Mouse (Mus musculus) kidney, adult 2 months (tissue): ENCODE data around the gene Mrpl10. TPM values are rescaled to one million over a fixed set of nuclear protein-coding genes. Genes with fewer than 3 reads are reported as not detected.

Experiments
- DNase-seq: peaks from one replicate; pipeline ENCODE4 v3.0.0; 2021
- H3K27ac ChIP-seq: fragments of 200-500 bp; 2 replicates; pipeline ENCODE4 v1.5.1; 2012; ENCODE audit warnings: low read depth, low read length, control low read depth, inconsistent platforms; ENCODE audit not compliant: insufficient read depth
- H3K27me3 ChIP-seq: fragments of 200-500 bp; replicated peaks from 2 replicates; pipeline ENCODE4 v1.6.1; 2012; ENCODE audit warnings: mild to moderate bottlenecking, moderate library complexity, low read length, inconsistent platforms; ENCODE audit not compliant: control insufficient read depth, insufficient read depth
- H3K36me3 ChIP-seq: fragments of 200-500 bp; 2 replicates; pipeline ENCODE4 v1.6.1; 2012; ENCODE audit warnings: mild to moderate bottlenecking, moderate library complexity, low read length, inconsistent platforms; ENCODE audit not compliant: control insufficient read depth, insufficient read depth
- H3K4me1 ChIP-seq: fragments of 200-500 bp; 2 replicates; pipeline ENCODE4 v1.6.1; 2011; ENCODE audit warnings: low read length; ENCODE audit not compliant: control insufficient read depth, insufficient read depth
- H3K4me3 ChIP-seq: fragments of 200-500 bp; 2 replicates; pipeline ENCODE4 v1.5.1; 2011; ENCODE audit warnings: mild to moderate bottlenecking, low read depth, low read length, control low read depth; ENCODE audit not compliant: insufficient read depth
- CTCF ChIP-seq: fragments of 200-500 bp; conservative IDR thresholded peaks from 2 replicates; pipeline ENCODE4 v1.5.1; 2011; ENCODE audit warnings: low read depth, mild to moderate bottlenecking, control low read depth, low read length, moderate library complexity, mixed read lengths; ENCODE audit not compliant: insufficient read depth, insufficient read length
- POLR2A ChIP-seq: fragments of 200-500 bp; IDR thresholded peaks from one replicate; pipeline ENCODE4 v1.6.1; 2011; ENCODE audit warnings: low read depth, low read length, control low read depth
- WGBS: fragments of 180-500 bp; shearing (Covaris S2); methylation state at CpG from one replicate; pipeline ENCODE4 v1.1.7; 2018; 5-methylcytosine and 5-hydroxymethylcytosine counted together
- polyA plus RNA-seq: library from polyadenylated mRNA; depleted of rRNA; stranded (reverse); fragments of >200 nt; gene quantifications from 2 replicates; pipeline ENCODE4 v1.2.3, GENCODE M21; 2012; rRNA removed

Gene Mrpl10
- polyA plus RNA-seq, 1 experiment, result 137 TPM

DNA sequence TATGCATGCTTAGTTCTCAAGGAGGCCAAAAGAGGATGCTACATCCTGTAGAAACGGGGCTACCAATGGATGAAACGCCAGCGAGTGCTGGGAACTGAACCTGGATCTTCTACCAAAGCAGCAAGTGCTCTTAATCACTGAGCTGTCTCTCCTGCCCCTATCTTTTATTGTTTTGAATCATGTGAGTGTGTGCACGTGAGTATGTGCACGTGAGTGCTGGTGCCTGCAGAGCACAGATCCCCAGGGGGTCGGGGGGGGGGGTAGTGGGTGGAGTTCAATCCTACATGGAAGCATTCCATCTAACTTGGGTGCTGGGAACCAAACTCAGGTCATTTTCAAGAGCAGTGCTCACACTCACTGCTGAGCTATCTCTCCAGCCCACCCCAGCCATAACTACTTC is 45.0 kb downstream of the Mrpl10 start:
- H3K27me3 ChIP-seq, result no peaks in the 10 kb centered on the region
- H3K4me1 ChIP-seq, result no peaks in the 10 kb centered on the region
- 74% methylated on average over 6 of the region's 6 CpGs for WGBS
- no peaks in the 10 kb centered on the region for H3K36me3 ChIP-seq
- DNase-seq, result no peak
- TF ChIP-seq CTCF (no peak), POLR2A (no peak)
- H3K4me3 ChIP-seq, result no peak overlapping the region
- H3K27ac ChIP-seq, result no peak overlapping the region

DNA sequence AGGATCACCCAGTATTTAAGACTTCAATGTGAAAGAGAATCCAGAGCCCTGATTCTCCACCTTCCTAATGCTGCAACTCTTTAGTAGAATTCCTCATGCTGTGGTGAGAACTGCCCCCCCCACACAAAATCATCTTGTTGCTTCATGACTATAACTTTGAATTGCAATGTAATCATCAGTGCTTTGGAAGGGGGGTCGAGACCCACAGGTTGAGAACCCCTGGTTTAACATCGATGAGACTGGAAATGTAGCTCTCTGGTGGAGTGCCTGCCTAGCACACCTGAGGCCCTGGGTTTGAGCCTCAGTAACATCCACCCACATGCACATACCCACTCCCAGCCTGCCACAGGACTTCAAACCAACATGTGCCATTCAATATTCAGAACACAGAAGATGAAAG is 53.2 kb downstream of the Mrpl10 start:
- WGBS, result 55% methylated on average over 2 of the region's 2 CpGs
- H3K27ac ChIP-seq, result no peak overlapping the region
- no peak overlapping the region for H3K4me3 ChIP-seq
- no peak for DNase-seq
- no peaks in the 10 kb centered on the region for H3K4me1 ChIP-seq
- H3K36me3 ChIP-seq, result no peaks in the 10 kb centered on the region
- TF ChIP-seq POLR2A, result no peak
- TF ChIP-seq CTCF, result no peak
- no peaks in the 10 kb centered on the region for H3K27me3 ChIP-seq

DNA sequence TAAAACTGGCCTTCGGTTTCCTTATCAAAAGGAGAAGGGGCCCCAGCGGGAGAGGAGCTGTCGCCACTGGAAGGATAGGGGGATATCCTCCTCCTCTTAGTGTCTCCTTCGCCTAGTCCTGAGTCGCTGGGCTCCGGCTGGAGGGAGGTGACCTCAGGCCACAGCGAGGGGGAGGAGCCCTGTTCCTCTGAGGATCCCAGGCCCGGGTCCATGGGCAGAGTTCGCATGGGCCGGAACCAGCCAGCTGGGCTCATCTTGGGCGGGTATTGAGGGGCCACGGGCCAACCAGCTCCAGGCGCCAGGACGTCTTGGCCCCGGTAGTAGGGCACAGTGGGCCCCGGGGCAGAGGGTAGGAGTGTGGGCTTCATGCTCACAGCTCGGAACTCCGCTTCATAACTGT is 57.4 kb downstream of the Mrpl10 start:
- TF ChIP-seq CTCF (no peak), POLR2A (no peak)
- Histone ChIP-seq H3K4me3 (no peak overlapping the region), H3K4me1 (no peaks in the 10 kb centered on the region), H3K27me3 (no peaks in the 10 kb centered on the region), H3K36me3 (no peaks in the 10 kb centered on the region), H3K27ac (no peak overlapping the region)
- peak; percentile 50 for DNase-seq
- WGBS, result 15% methylated on average over 18 of the region's 18 CpGs

Other genes with a start within 250 kb of the Mrpl10 start
- gene Nfe2l1, start 211.6 kb upstream of the Mrpl10 start, polyA plus RNA-seq, result 230 and 252 TPM in 2 replicates
- 56.2 and 61.6 TPM in 2 replicates for gene Copz2, start 191.7 kb upstream of the Mrpl10 start, polyA plus RNA-seq
- 35.6 and 37.2 TPM in 2 replicates for gene Cdk5rap3, start 125.1 kb upstream of the Mrpl10 start, polyA plus RNA-seq
- gene Prr15l, start 113.5 kb upstream of the Mrpl10 start, polyA plus RNA-seq, result 114 and 119 TPM in 2 replicates
- 73.0 and 77.1 TPM in 2 replicates for gene Pnpo, start 97.6 kb upstream of the Mrpl10 start, polyA plus RNA-seq
- gene Sp2, start 58.6 kb upstream of the Mrpl10 start, polyA plus RNA-seq, result 11.9 and 13.3 TPM in 2 replicates
- gene Sp6, start 28.2 kb upstream of the Mrpl10 start, polyA plus RNA-seq, result 0.91 and 0.95 TPM in 2 replicates
- 104 and 112 TPM in 2 replicates for gene Scrn2, start 11.6 kb upstream of the Mrpl10 start, polyA plus RNA-seq
- 1.9 and 2.5 TPM in 2 replicates for gene Lrrc46, start 153 bp upstream of the Mrpl10 start, polyA plus RNA-seq
- gene Osbpl7, start 9.1 kb downstream of the Mrpl10 start, polyA plus RNA-seq, result 9.0 and 9.1 TPM in 2 replicates
- gene Tbx21, start 73.8 kb downstream of the Mrpl10 start, polyA plus RNA-seq, result 0.20 and 0.56 TPM in 2 replicates
- gene Tbkbp1, start 109.9 kb downstream of the Mrpl10 start, polyA plus RNA-seq, result 10.4 and 12.1 TPM in 2 replicates
- 22.3 and 25.6 TPM in 2 replicates for gene Kpnb1, start 146.3 kb downstream of the Mrpl10 start, polyA plus RNA-seq
- gene Npepps, start 239.1 kb downstream of the Mrpl10 start, polyA plus RNA-seq, result 23.1 and 25.3 TPM in 2 replicates